In genomic region chr6:86400972-86401371, GRCm38 (mm10) we compare ENCODE assay signal across 8 mouse cellular contexts. TPM values are rescaled to one million over a fixed set of nuclear protein-coding genes. Genes with fewer than 3 reads are reported as not detected.
DNase-seq lines count a peak whose midpoint lies in the region; ATAC-seq lines count a peak whose summit lies in the region.

No protein-coding gene starts in this region.

- peak overlapping the region; percentile 34 for H3K4me3 ChIP-seq in limb, embryonic 13.5 days
- H3K4me3 ChIP-seq in midbrain, embryonic 14.5 days (replicated peaks; ENCODE audit: low read depth, low read length) = no peak overlapping the region

- no peak overlapping the region; the same call in 1 of the 2 replicates for H3K27ac ChIP-seq in limb, embryonic 13.5 days
- H3K27ac ChIP-seq in midbrain, embryonic 14.5 days (replicated peaks; ENCODE audit: low read depth, low read length) = no peak overlapping the region

- H3K36me3 ChIP-seq in limb, embryonic 13.5 days = no peaks in the 10 kb centered on the region
- H3K36me3 ChIP-seq in midbrain, embryonic 14.5 days (ENCODE audit: control insufficient read depth, insufficient read depth, low read length) = no peaks in the 10 kb centered on the region

- peaks cover 7% of the 10 kb centered on the region for H3K4me1 ChIP-seq in limb, embryonic 13.5 days
- H3K4me1 ChIP-seq in midbrain, embryonic 14.5 days (ENCODE audit: control insufficient read depth, insufficient read depth, low read length) = peaks cover 11% of the 10 kb centered on the region; the same call in 1 of the 2 replicates

- 5% methylated on average over 9 of the region's 9 CpGs for WGBS in limb, embryonic 13.5 days
- 5% methylated on average over 9 of the region's 9 CpGs for WGBS in midbrain, embryonic 14.5 days

- peak overlapping the region; percentile 58 for H3K4me2 ChIP-seq in limb, embryonic 13.5 days (replicated peaks)
- H3K4me2 ChIP-seq in midbrain, embryonic 14.5 days (ENCODE audit: low read length) = peak overlapping the region; percentile 24

- H3K9me3 ChIP-seq in limb, embryonic 13.5 days = no peaks in the 10 kb centered on the region
- no peaks in the 10 kb centered on the region for H3K9me3 ChIP-seq in midbrain, embryonic 14.5 days (ENCODE audit: control insufficient read depth, low read length)

- peak; percentile 56 for DNase-seq in left cerebral cortex, adult 11 months (ENCODE audit: low spot score)
- no peak for DNase-seq in left cerebral cortex, adult 8-10 months (ENCODE audit: low spot score in 2 of 2)
- DNase-seq in embryo, embryonic 10 days (ENCODE audit: low spot score) = peak; percentile 87
- peak; percentile 56 for DNase-seq in gastrocnemius, postnatal 14 days
- DNase-seq in induced T-regulatory cell, adult 2 months (ENCODE audit: low read depth) = peak; percentile 86
- peak; percentile 86 for DNase-seq in midbrain, embryonic 14.5 days
- peak; percentile 51 to 83 for DNase-seq in spleen, postnatal 10 days (ENCODE audit: low spot score in 2 of 2)

- peaks cover 5% of the 10 kb centered on the region; the same call in 1 of the 2 replicates for H3K27me3 ChIP-seq in limb, embryonic 13.5 days
- H3K27me3 ChIP-seq in midbrain, embryonic 14.5 days (ENCODE audit: control insufficient read depth, insufficient read depth, low read length) = peaks cover 7% of the 10 kb centered on the region; the same call in 1 of the 2 replicates

- no peak for ATAC-seq in limb, embryonic 13.5 days (ENCODE audit: low FRiP score, low read depth)
- ATAC-seq in midbrain, embryonic 14.5 days (ENCODE audit: low FRiP score, low TSS enrichment) = no peak

- H3K9ac ChIP-seq in limb, embryonic 13.5 days = peak overlapping the region; percentile 57; the same call in 1 of the 2 replicates
- H3K9ac ChIP-seq in midbrain, embryonic 14.5 days (replicated peaks; ENCODE audit: low read length) = no peak overlapping the region

- intact Hi-C loops in gastrocnemius, postnatal 14 days (cut with DNase I; ENCODE audit: low total_unique reads) = no loop called here

RNA-seq across cellular contexts. Expression of gene Tia1, which starts 3.0 kb away (rescaled TPM):
- total RNA-seq in left cerebral cortex, adult 8-10 months (2022) = 100 to 1,000 TPM in 2 of 4 experiments, 10 to 100 TPM in 2; 91.0 to 107 (median 99.9) TPM
- total RNA-seq in gastrocnemius, postnatal 14 days (2021) = 10 to 100 TPM; 21.5 to 25.2 TPM
- 286 and 293 TPM in 2 replicates for polyA plus RNA-seq in limb, embryonic 13.5 days (2015; fragmentation: Nextera tagmentation; extraction: Ambion mirVana)
- 317 and 387 TPM in 2 replicates for polyA plus RNA-seq in midbrain, embryonic 14.5 days (2014; fragmentation: Nextera tagmentation; extraction: Ambion mirVana)

RNA-seq across cellular contexts. Expression of gene Pcyox1, which starts 4.0 kb away (rescaled TPM):
- total RNA-seq in left cerebral cortex, adult 8-10 months (2022) = 100 to 1,000 TPM; 115 to 118 (median 116) TPM
- total RNA-seq in gastrocnemius, postnatal 14 days (2021) = 10 to 100 TPM; 63.0 to 63.1 TPM
- polyA plus RNA-seq in limb, embryonic 13.5 days (2015; fragmentation: Nextera tagmentation; extraction: Ambion mirVana) = 85.9 and 86.3 TPM in 2 replicates
- 68.7 and 109 TPM in 2 replicates for polyA plus RNA-seq in midbrain, embryonic 14.5 days (2014; fragmentation: Nextera tagmentation; extraction: Ambion mirVana)

RNA-seq across cellular contexts. Expression of gene Gm44790, which starts 25.5 kb away (rescaled TPM):
- total RNA-seq in left cerebral cortex, adult 8-10 months (2022) = 1 to 10 TPM in 1 of 4 experiments, under 1 TPM in 1, not detected in 2; 0.84 to 3.2 TPM
- total RNA-seq in gastrocnemius, postnatal 14 days (2021) = under 1 TPM in 1 of 2 experiments, not detected in 1; 0.47 TPM
- polyA plus RNA-seq in limb, embryonic 13.5 days (2015; fragmentation: Nextera tagmentation; extraction: Ambion mirVana) = 1.3 TPM in 1 of 2 replicates, not detected in the other
- not detected in 2 replicates for polyA plus RNA-seq in midbrain, embryonic 14.5 days (2014; fragmentation: Nextera tagmentation; extraction: Ambion mirVana)

RNA-seq across cellular contexts. Expression of gene Snrpg, which starts 29.9 kb away (rescaled TPM):
- total RNA-seq in left cerebral cortex, adult 8-10 months (2022) = 10 to 100 TPM; 47.4 to 75.1 (median 61.7) TPM
- total RNA-seq in gastrocnemius, postnatal 14 days (2021) = 10 to 100 TPM; 32.4 to 45.6 TPM
- polyA plus RNA-seq in limb, embryonic 13.5 days (2015; fragmentation: Nextera tagmentation; extraction: Ambion mirVana) = 660 and 699 TPM in 2 replicates
- 480 and 559 TPM in 2 replicates for polyA plus RNA-seq in midbrain, embryonic 14.5 days (2014; fragmentation: Nextera tagmentation; extraction: Ambion mirVana)

RNA-seq across cellular contexts. Expression of gene Fam136a, which starts 35.5 kb away (rescaled TPM):
- total RNA-seq in left cerebral cortex, adult 8-10 months (2022) = 10 to 100 TPM; 22.6 to 27.0 (median 23.1) TPM
- 10 to 100 TPM; 18.3 to 21.6 TPM for total RNA-seq in gastrocnemius, postnatal 14 days (2021)
- polyA plus RNA-seq in limb, embryonic 13.5 days (2015; fragmentation: Nextera tagmentation; extraction: Ambion mirVana) = 133 and 136 TPM in 2 replicates
- polyA plus RNA-seq in midbrain, embryonic 14.5 days (2014; fragmentation: Nextera tagmentation; extraction: Ambion mirVana) = 124 and 130 TPM in 2 replicates

Comparison
In these comparisons a context has a peak if more than half of its experiments do, and no peak if none do; other contexts are left out.
1. DNase-seq: peak in left cerebral cortex, adult 11 months (single experiment), embryo, embryonic 10 days (single experiment), gastrocnemius, postnatal 14 days (single experiment), induced T-regulatory cell, adult 2 months (single experiment), midbrain, embryonic 14.5 days (single experiment) and spleen, postnatal 10 days (2 of 2); none in left cerebral cortex, adult 8-10 months (0 of 2).